Mouse (Mus musculus): ENCODE measurements around the gene Maip1. TPM values are rescaled to one million over a fixed set of nuclear protein-coding genes. Genes with fewer than 3 reads are reported as not detected.
A peak's percentile ranks its signal among the peaks of the same experiment; 100 is the strongest.

Gene Maip1
- polyA plus RNA-seq (2015; fragmentation: Nextera tagmentation; extraction: Ambion mirVana) = 13.7 and 14.7 TPM in 2 replicates

- H3K4me3 ChIP-seq (ENCODE audit: low read depth, low read length) = peak within 1 kb of the TSS; percentile 95
- H3K27me3 ChIP-seq (replicated peaks; ENCODE audit: control insufficient read depth, insufficient read depth, low read length) = no peaks in the 10 kb centered on the region
- H3K9me3 ChIP-seq (ENCODE audit: control insufficient read depth) = no peaks in the 10 kb centered on the region
- H3K36me3 ChIP-seq (ENCODE audit: control insufficient read depth, insufficient read depth) = no peaks in the 10 kb centered on the region
- H3K4me2 ChIP-seq (replicated peaks; ENCODE audit: low read depth) = peak within 1 kb of the TSS; percentile 87
- WGBS = under 1% methylated on average over 72 of the region's 72 CpGs
- H3K27ac ChIP-seq (ENCODE audit: low read depth, low read length) = peak within 1 kb of the TSS; percentile 95
- peak within 1 kb of the TSS; percentile 98 for H3K9ac ChIP-seq (ENCODE audit: low read depth, low read length)
- peak; percentile 39 for TF ChIP-seq CTCF (IDR thresholded peaks at IDR 0.05; ENCODE audit: low read depth)
- peak; percentile 94 for ATAC-seq
- no peaks in the 10 kb centered on the region for H3K4me1 ChIP-seq (replicated peaks; ENCODE audit: control insufficient read depth, insufficient read depth, low read length)
These were observed at the start of gene Maip1, which contains the start of gene Tyw5 for GRCm38 (mm10) chr1:57406187-57407151. Gene Maip1 (plus strand): TSS chr1:57406328. Gene Tyw5 (minus strand): TSS chr1:57407101.

- Histone ChIP-seq H3K4me2 (replicated peaks; ENCODE audit: low read depth) (no peak overlapping the region), H3K9me3 (ENCODE audit: control insufficient read depth) (no peaks in the 10 kb centered on the region), H3K27ac (ENCODE audit: low read depth, low read length) (no peak overlapping the region), H3K9ac (ENCODE audit: low read depth, low read length) (no peak overlapping the region), H3K36me3 (ENCODE audit: control insufficient read depth, insufficient read depth) (no peaks in the 10 kb centered on the region), H3K4me1 (replicated peaks; ENCODE audit: control insufficient read depth, insufficient read depth, low read length) (no peaks in the 10 kb centered on the region), H3K4me3 (ENCODE audit: low read depth, low read length) (no peak overlapping the region), H3K27me3 (replicated peaks; ENCODE audit: control insufficient read depth, insufficient read depth, low read length) (no peaks in the 10 kb centered on the region)
- no peak for TF ChIP-seq CTCF (IDR thresholded peaks at IDR 0.05; ENCODE audit: low read depth)
- ATAC-seq = no peak
- 91% methylated on average over 5 of the region's 5 CpGs for WGBS
These were observed 47.6 kb upstream of the Maip1 start for GRCm38 (mm10) chr1:57358546-57358945.

DNA sequence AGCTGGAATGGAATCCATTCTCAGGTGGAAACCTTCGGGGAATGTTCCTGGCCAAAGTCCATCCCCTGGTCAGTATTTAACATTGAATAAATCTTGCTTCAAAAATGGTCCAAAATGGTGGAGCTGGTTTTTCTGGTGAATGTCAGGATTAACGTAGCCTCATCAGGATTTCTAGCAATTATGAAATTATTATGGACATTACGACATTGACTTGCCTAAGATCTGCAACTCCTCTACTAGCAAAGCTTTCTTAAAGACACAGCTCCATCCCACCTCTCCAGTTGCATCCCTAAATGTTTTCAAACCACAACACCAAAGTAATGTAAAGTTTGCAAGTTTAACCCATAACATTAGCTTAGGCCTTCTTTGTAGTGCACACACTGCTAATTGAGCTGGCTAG lies 38.7 kb upstream of the Maip1 start:
- 85% methylated on average over 3 of the region's 3 CpGs for WGBS
- no peaks in the 10 kb centered on the region for H3K27me3 ChIP-seq (replicated peaks; ENCODE audit: control insufficient read depth, insufficient read depth, low read length)
- no peaks in the 10 kb centered on the region for H3K9me3 ChIP-seq (ENCODE audit: control insufficient read depth)
- no peak overlapping the region for H3K4me2 ChIP-seq (replicated peaks; ENCODE audit: low read depth)
- H3K9ac ChIP-seq (ENCODE audit: low read depth, low read length) = no peak overlapping the region
- no peak for TF ChIP-seq CTCF (IDR thresholded peaks at IDR 0.05; ENCODE audit: low read depth)
- H3K4me1 ChIP-seq (replicated peaks; ENCODE audit: control insufficient read depth, insufficient read depth, low read length) = no peaks in the 10 kb centered on the region
- no peak overlapping the region for H3K27ac ChIP-seq (ENCODE audit: low read depth, low read length)
- no peaks in the 10 kb centered on the region for H3K36me3 ChIP-seq (ENCODE audit: control insufficient read depth, insufficient read depth)
- no peak for ATAC-seq
- no peak overlapping the region for H3K4me3 ChIP-seq (ENCODE audit: low read depth, low read length)

DNA sequence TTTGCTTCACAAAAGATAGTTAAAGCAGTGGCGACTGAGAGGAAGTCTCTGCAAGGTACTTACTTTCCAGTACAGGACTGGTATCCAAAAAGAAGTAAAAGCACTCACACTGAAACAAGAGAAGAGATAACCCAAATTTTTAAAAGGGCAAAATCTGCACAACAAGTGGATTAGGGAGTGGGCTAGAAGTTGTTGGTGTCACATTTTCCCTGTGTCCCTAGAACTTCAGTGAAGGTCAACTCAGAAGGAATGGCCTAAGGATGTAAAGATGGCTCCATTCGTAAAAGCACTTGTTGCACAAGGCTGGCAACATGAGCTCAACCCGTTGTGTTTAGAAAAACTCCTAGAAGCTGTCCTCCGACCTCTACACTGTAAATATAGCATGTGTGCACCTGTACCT lies 37.0 kb upstream of the Maip1 start:
- Histone ChIP-seq H3K36me3 (ENCODE audit: control insufficient read depth, insufficient read depth) (no peaks in the 10 kb centered on the region), H3K9me3 (ENCODE audit: control insufficient read depth) (no peaks in the 10 kb centered on the region), H3K4me2 (replicated peaks; ENCODE audit: low read depth) (no peak overlapping the region), H3K4me3 (ENCODE audit: low read depth, low read length) (no peak overlapping the region), H3K27me3 (replicated peaks; ENCODE audit: control insufficient read depth, insufficient read depth, low read length) (no peaks in the 10 kb centered on the region), H3K27ac (ENCODE audit: low read depth, low read length) (no peak overlapping the region), H3K9ac (ENCODE audit: low read depth, low read length) (no peak overlapping the region), H3K4me1 (replicated peaks; ENCODE audit: control insufficient read depth, insufficient read depth, low read length) (no peaks in the 10 kb centered on the region)
- TF ChIP-seq CTCF (IDR thresholded peaks at IDR 0.05; ENCODE audit: low read depth) = no peak
- no peak for ATAC-seq
- 84% methylated on average over 4 of the region's 4 CpGs for WGBS

DNA sequence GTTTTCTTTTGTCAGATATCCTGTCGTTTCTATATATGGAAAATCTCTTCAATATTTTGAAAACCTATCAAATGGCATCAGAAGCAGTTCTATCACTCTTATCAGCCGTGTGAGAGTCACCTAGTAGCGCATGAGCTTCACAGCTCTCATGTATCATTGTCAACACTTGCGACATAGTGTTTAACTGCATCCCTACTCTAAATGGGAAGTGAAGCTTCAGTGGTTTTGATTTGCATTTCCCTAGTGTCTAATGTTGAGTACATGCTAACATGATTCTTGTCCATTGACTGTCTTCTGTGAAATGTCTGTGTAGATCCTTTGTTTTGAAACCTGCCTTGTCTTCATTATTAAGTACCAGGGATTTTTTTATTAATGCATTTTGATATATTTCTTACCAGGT lies 35.7 kb upstream of the Maip1 start:
- no peaks in the 10 kb centered on the region for H3K4me1 ChIP-seq (replicated peaks; ENCODE audit: control insufficient read depth, insufficient read depth, low read length)
- no peaks in the 10 kb centered on the region for H3K27me3 ChIP-seq (replicated peaks; ENCODE audit: control insufficient read depth, insufficient read depth, low read length)
- H3K4me2 ChIP-seq (replicated peaks; ENCODE audit: low read depth) = no peak overlapping the region
- H3K9me3 ChIP-seq (ENCODE audit: control insufficient read depth) = no peaks in the 10 kb centered on the region
- H3K9ac ChIP-seq (ENCODE audit: low read depth, low read length) = no peak overlapping the region
- 76% methylated on average over 4 of the region's 4 CpGs for WGBS
- no peaks in the 10 kb centered on the region for H3K36me3 ChIP-seq (ENCODE audit: control insufficient read depth, insufficient read depth)
- H3K27ac ChIP-seq (ENCODE audit: low read depth, low read length) = no peak overlapping the region
- TF ChIP-seq CTCF (IDR thresholded peaks at IDR 0.05; ENCODE audit: low read depth) = no peak
- ATAC-seq = no peak
- no peak overlapping the region for H3K4me3 ChIP-seq (ENCODE audit: low read depth, low read length)

DNA sequence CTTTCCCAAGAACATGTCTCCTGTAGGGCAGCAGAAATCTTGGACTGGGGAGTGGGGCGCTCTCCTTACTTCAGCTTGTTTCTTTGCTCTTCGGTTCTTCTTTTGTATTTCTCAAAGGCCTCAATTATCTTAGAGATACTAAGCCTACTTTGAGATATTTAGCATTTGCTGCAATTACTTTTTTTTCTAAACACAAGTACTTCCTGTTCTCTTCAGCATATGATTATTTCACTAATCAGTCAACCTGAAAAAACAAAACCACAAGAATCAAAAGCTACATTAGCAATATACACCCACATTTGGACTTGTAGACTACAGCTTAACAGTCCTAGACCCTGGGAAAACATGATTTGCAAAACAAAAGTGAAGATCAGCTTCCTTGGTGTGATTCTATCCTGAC lies 30.9 kb upstream of the Maip1 start:
- 95% methylated on average over 2 of the region's 2 CpGs for WGBS
- H3K36me3 ChIP-seq (ENCODE audit: control insufficient read depth, insufficient read depth) = no peaks in the 10 kb centered on the region
- no peak for ATAC-seq

More for the DNA sequence above, 30.9 kb upstream of the Maip1 start:
- H3K9me3 ChIP-seq (ENCODE audit: control insufficient read depth) = no peaks in the 10 kb centered on the region
- H3K27me3 ChIP-seq (replicated peaks; ENCODE audit: control insufficient read depth, insufficient read depth, low read length) = no peaks in the 10 kb centered on the region
- no peak overlapping the region for H3K27ac ChIP-seq (ENCODE audit: low read depth, low read length)
- no peak overlapping the region for H3K9ac ChIP-seq (ENCODE audit: low read depth, low read length)
- no peak overlapping the region for H3K4me3 ChIP-seq (ENCODE audit: low read depth, low read length)
- no peak for TF ChIP-seq CTCF (IDR thresholded peaks at IDR 0.05; ENCODE audit: low read depth)
- peaks cover 3% of the 10 kb centered on the region; the same call in 1 of the 2 replicates for H3K4me1 ChIP-seq (replicated peaks; ENCODE audit: control insufficient read depth, insufficient read depth, low read length)
- H3K4me2 ChIP-seq (replicated peaks; ENCODE audit: low read depth) = no peak overlapping the region
